Mouse (Mus musculus) intestine, embryonic 14.5 days (tissue): ENCODE results near the gene Map4k4. TPM values are rescaled to one million over a fixed set of nuclear protein-coding genes. Genes with fewer than 3 reads are reported as not detected.

ENCODE experiments used
- ATAC-seq: fragments of 200-750 bp; cut with Nextera tagmentation; replicated peaks from 2 replicates; pipeline ENCODE4 v1.8.0; 2017; ENCODE audit warnings: low read depth, moderate number of reproducible peaks, moderate TSS enrichment, moderate library complexity; ENCODE audit not compliant: low FRiP score, low TSS enrichment
- DNase-seq: peaks from one replicate; pipeline ENCODE4 v3.0.0-alpha.2; 2018; ENCODE audit warnings: low spot score
- H3K27ac ChIP-seq: fragments of 300-500 bp; sonication (generic); 2 replicates; pipeline ENCODE4 v1.5.1; 2014; ENCODE audit warnings: low read depth, mild to moderate bottlenecking, control low read depth
- H3K27me3 ChIP-seq: fragments of 300-500 bp; sonication (generic); replicated peaks from 2 replicates; pipeline ENCODE4 v1.6.1; 2014; ENCODE audit warnings: low read length, control low read depth; ENCODE audit not compliant: control insufficient read depth, insufficient read depth
- H3K36me3 ChIP-seq: fragments of 300-500 bp; sonication (generic); 2 replicates; pipeline ENCODE4 v1.6.1; 2014; ENCODE audit warnings: low read length, control low read depth; ENCODE audit not compliant: control insufficient read depth, insufficient read depth
- H3K4me1 ChIP-seq: fragments of 300-500 bp; sonication (generic); replicated peaks from 2 replicates; pipeline ENCODE4 v1.6.1; 2014; ENCODE audit warnings: low read length, control low read depth, mixed read lengths; ENCODE audit not compliant: control insufficient read depth, insufficient read depth
- H3K4me2 ChIP-seq: fragments of 300-500 bp; sonication (generic); 2 replicates; pipeline ENCODE4 v1.6.1; 2014; ENCODE audit warnings: low read length
- H3K4me3 ChIP-seq: fragments of 300-500 bp; sonication (generic); 2 replicates; pipeline ENCODE4 v1.5.1; 2014; ENCODE audit warnings: low read depth, low read length, control low read depth, mixed read lengths
- H3K9ac ChIP-seq: fragments of 300-500 bp; sonication (generic); 2 replicates; pipeline ENCODE4 v1.6.1; 2014; ENCODE audit warnings: mild to moderate bottlenecking, low read length
- H3K9me3 ChIP-seq: fragments of 300-500 bp; sonication (generic); 2 replicates; pipeline ENCODE4 v1.6.1; 2016; ENCODE audit warnings: low read length, control low read depth; ENCODE audit not compliant: control insufficient read depth
- WGBS: fragments of 180-500 bp; shearing (Covaris S2); extraction: QIAGEN DNeasy Blood & Tissue Kit; methylation state at CpG from one replicate; pipeline ENCODE4 v1.1.7; 2014; 5-methylcytosine and 5-hydroxymethylcytosine counted together
- polyA plus RNA-seq: library from polyadenylated mRNA; unstranded; fragments of >200 nt; fragmentation: Nextera tagmentation; extraction: Ambion mirVana; gene quantifications from 2 replicates; pipeline ENCODE4 v1.2.1, GENCODE M21; 2014

Map4k4 gene
- polyA plus RNA-seq, 1 experiment from 2014 or later = 35.4 TPM

GRCm38 (mm10) chr1:40059122-40059774 lies 158.5 kb downstream of the Map4k4 start:
- no peak for ATAC-seq

DNA sequence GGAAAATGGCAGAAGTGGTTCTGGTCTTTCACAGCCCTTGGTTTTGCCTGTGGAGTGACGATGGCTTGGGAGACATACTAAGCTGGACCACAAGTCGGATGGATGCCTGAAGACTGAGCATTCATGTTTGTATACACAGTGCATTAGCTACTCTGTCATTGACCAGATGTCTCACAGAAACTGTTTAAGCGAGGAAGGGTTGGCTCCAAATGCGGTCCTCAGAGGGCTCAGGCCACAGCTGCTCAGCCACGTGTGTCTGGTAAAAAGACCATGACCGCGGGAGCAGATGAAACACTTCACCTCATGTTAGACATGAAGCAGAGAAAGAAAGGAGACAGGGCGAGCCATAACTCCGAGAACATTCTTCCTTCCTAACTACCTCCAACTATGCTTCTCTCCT lies 160.6 kb downstream of the Map4k4 start:
- H3K9ac ChIP-seq = no peak overlapping the region
- no peak overlapping the region for H3K27ac ChIP-seq
- no peaks in the 10 kb centered on the region for H3K4me1 ChIP-seq
- no peak for DNase-seq
- no peak overlapping the region for H3K4me3 ChIP-seq
- no peak overlapping the region for H3K4me2 ChIP-seq
- WGBS = 53% methylated on average over 9 of the region's 9 CpGs
- H3K36me3 ChIP-seq = no peaks in the 10 kb centered on the region
- ATAC-seq = no peak
- no peaks in the 10 kb centered on the region for H3K27me3 ChIP-seq
- H3K9me3 ChIP-seq = no peaks in the 10 kb centered on the region

More at GRCm38 (mm10) chr1:40059122-40059774, 158.5 kb downstream of the Map4k4 start:
- H3K4me3 ChIP-seq = no peak overlapping the region
- H3K27ac ChIP-seq = no peak overlapping the region
- no peaks in the 10 kb centered on the region for H3K4me1 ChIP-seq
- H3K4me2 ChIP-seq = no peak overlapping the region
- H3K27me3 ChIP-seq = no peaks in the 10 kb centered on the region
- 75% methylated on average over 4 of the region's 4 CpGs for WGBS
- no peaks in the 10 kb centered on the region for H3K36me3 ChIP-seq
- DNase-seq = no peak
- H3K9me3 ChIP-seq = no peaks in the 10 kb centered on the region
- H3K9ac ChIP-seq = no peak overlapping the region

DNA sequence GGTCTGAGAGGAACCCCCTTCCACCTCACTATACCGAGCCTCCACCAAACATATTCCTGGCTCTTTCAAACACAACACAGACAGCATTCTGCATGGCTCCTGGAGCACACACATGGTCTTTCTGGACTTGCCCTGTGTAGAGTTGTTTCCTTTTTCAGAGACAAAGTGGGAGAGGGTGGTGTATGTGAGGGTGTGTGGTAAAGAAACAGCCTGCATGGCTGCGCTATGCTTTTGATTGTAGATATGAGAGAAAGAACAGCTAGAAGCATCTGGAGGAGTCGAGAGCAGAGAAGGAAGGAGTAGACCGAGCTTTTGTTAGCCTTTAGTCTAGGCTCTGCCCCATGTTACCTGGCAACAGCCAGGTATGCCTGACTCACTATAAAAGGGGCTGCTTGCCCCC lies 162.7 kb downstream of the Map4k4 start:
- DNase-seq (no peak), ATAC-seq (no peak)
- WGBS = 59% methylated on average over 4 of the region's 4 CpGs
- no peaks in the 10 kb centered on the region for H3K36me3 ChIP-seq
- no peak overlapping the region for H3K4me3 ChIP-seq
- H3K9ac ChIP-seq = no peak overlapping the region
- no peaks in the 10 kb centered on the region for H3K27me3 ChIP-seq
- H3K27ac ChIP-seq = no peak overlapping the region
- H3K4me1 ChIP-seq = no peaks in the 10 kb centered on the region
- no peak overlapping the region for H3K4me2 ChIP-seq
- no peaks in the 10 kb centered on the region for H3K9me3 ChIP-seq

DNA sequence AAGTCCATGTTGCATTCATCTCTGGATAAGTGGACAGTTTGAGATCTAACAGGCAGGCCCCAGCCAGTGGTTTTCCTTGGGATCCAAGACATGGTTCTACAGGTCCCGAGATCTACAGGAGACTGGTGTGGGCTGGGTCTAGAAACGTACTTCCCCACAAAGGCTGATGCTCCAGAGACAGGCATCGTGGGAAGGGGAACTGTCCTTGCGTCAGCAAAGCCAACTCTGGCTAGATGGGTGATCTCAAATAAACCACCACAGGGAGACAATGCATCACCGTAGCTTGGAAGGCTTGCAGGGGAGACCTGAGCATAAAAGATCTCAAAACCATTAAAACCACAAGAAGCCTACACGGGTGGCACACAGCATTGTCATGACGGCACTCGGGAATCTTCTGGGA lies 163.8 kb downstream of the Map4k4 start:
- DNase-seq (no peak), ATAC-seq (no peak)
- no peak overlapping the region for H3K4me2 ChIP-seq
- H3K4me1 ChIP-seq = no peaks in the 10 kb centered on the region
- no peaks in the 10 kb centered on the region for H3K9me3 ChIP-seq
- H3K27me3 ChIP-seq = no peaks in the 10 kb centered on the region
- no peak overlapping the region for H3K9ac ChIP-seq
- no peaks in the 10 kb centered on the region for H3K36me3 ChIP-seq
- WGBS = 84% methylated on average over 8 of the region's 8 CpGs
- no peak overlapping the region for H3K4me3 ChIP-seq
- H3K27ac ChIP-seq = no peak overlapping the region

GRCm38 (mm10) chr1:40072558-40072957 lies 171.8 kb downstream of the Map4k4 start:
- Histone ChIP-seq H3K27ac (no peak overlapping the region), H3K9me3 (no peaks in the 10 kb centered on the region), H3K9ac (no peak overlapping the region), H3K4me2 (no peak overlapping the region), H3K36me3 (no peaks in the 10 kb centered on the region), H3K4me1 (no peaks in the 10 kb centered on the region), H3K4me3 (no peak overlapping the region), H3K27me3 (no peaks in the 10 kb centered on the region)
- DNase-seq (no peak), ATAC-seq (no peak)
- WGBS = 75% methylated on average over 4 of the region's 4 CpGs

DNA sequence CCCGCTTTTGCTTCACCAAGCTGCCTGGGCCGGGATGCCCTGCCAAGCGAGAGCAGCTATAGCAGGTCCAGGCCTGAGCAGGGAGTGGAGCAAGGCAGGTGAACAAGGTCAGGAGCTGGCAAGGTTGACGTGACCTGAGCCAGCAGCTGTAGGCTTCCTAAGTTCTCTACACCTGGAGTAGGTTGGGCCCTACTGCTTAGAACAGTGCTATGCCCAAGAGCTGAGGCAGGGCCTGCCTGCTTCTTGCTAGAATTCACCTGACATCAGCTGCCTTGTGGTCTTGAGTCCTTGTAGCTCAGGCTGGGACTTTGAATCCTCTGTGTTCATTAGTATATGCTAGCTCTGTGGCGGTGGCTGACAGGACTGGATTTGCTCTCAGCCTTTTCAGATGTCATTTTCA lies 173.1 kb downstream of the Map4k4 start, which contains the start of gene Il1r2:
TSS of gene Il1r2 (plus strand) at position 301 of the 400 bp plus-strand sequence.
- H3K4me3 ChIP-seq = no peak within 1 kb of the TSS
- H3K27me3 ChIP-seq = no peaks in the 10 kb centered on the region
- H3K4me2 ChIP-seq = no peak within 1 kb of the TSS
- no peaks in the 10 kb centered on the region for H3K9me3 ChIP-seq
- no peaks in the 10 kb centered on the region for H3K4me1 ChIP-seq
- H3K9ac ChIP-seq = no peak within 1 kb of the TSS
- no peak within 1 kb of the TSS for H3K27ac ChIP-seq
- WGBS = 91% methylated on average over 5 of the region's 5 CpGs
- ATAC-seq = no peak
- H3K36me3 ChIP-seq = no peaks in the 10 kb centered on the region
- DNase-seq = no peak

Other genes with a start within 250 kb of the Map4k4 start
- gene Creg2, start 249.4 kb upstream of the Map4k4 start, polyA plus RNA-seq = 0.28 and 0.34 TPM in 2 replicates
- 0.26 TPM in 1 of 2 replicates, not detected in the other for gene Rfx8, start 179.9 kb upstream of the Map4k4 start, polyA plus RNA-seq
- not detected in 2 replicates for gene Gm3646, start 95.6 kb upstream of the Map4k4 start, polyA plus RNA-seq
- 1.1 and 1.3 TPM in 2 replicates for gene Il1r2, start 173.2 kb downstream of the Map4k4 start, polyA plus RNA-seq